Mouse (Mus musculus): Measurements from ENCODE around the gene Mcmbp.

DNA sequence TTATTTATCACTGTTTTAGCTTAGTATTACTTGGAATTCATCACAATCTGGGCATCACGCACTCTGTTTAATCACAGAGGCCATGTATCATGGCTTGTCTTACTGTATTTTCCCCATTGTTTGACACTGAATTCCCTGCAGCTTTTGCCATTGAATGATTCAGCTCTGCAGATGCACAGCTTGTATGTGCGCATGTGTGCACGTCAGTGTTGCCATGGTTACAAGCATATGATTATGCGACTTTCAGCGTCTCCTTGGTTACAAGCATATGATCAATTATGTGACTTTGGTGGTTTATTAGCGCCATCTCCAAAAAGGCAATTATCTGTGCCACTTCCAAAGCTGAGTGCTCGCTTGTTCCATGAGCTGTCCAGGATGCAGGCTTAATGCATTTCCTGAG, 49.5 kb downstream of the Mcmbp start:
- TF ChIP-seq GATA1 (IDR thresholded peaks at IDR 0.05; ENCODE audit: low read length): no peak
- no peak for TF ChIP-seq TAL1 (IDR thresholded peaks at IDR 0.05; ENCODE audit: low read length)

Data from erythroblast, embryonic 14.5 days (primary cell).